In genomic region chr13:13366371-13366770, GRCm38 (mm10) we compare ENCODE assay signal across 1 mouse cellular context. TPM values are rescaled to one million over a fixed set of nuclear protein-coding genes. Genes with fewer than 3 reads are reported as not detected.
"Had no signal": no experiment of that assay in that cellular context is flagged by ENCODE, and none has a peak within 500 bp of the region (broad histone marks: within the 10 kb centered on the region; RNA-seq: fewer than 3 reads in every experiment).

No protein-coding gene starts in this region.

RNA-seq across cellular contexts. Expression of gene Gpr137b, which starts 27.4 kb away (rescaled TPM):
- polyA plus RNA-seq: erythroblast, embryonic 14.5 days had no signal
